Mouse (Mus musculus): ENCODE measurements at regions not wholly inside any gene's neighbourhood (a gene's known extent, or its start where the extent isn't known, plus 50 kb on each side); places are given as distances from the start of the nearest gene placed in this dataset.

- no peak overlapping the region for H3K27ac ChIP-seq (ENCODE audit: insufficient read depth, low read depth, low read length, poor library complexity, severe bottlenecking)
- no peaks in the 10 kb centered on the region; a peak in 1 of 4 replicates for H3K4me1 ChIP-seq (ENCODE audit: control insufficient read depth in 2 of 2, insufficient read depth in 2 of 2, low read length in 2 of 2, poor library complexity in 1 of 2)
- H3K9ac ChIP-seq (ENCODE audit: insufficient read depth, low read depth, low read length, poor library complexity, severe bottlenecking): no peak overlapping the region
- H3K4me3 ChIP-seq (ENCODE audit: insufficient read depth in 1 of 2, low read depth in 1 of 2, low read length in 2 of 2, poor library complexity in 1 of 2, severe bottlenecking in 1 of 2): no peak overlapping the region
- no peaks in the 10 kb centered on the region for H3K9me3 ChIP-seq (ENCODE audit: control insufficient read depth, insufficient read depth, low read depth, low read length)
- DNase-seq (ENCODE audit: low read depth, low spot score): no peak
- in situ Hi-C loops (cut with MboI; ENCODE audit: low sequenced_read_pairs in 2 of 2, unreplicated experiment in 2 of 2): no loop called here
- TF ChIP-seq CHD2 (IDR thresholded peaks at IDR 0.05; ENCODE audit: low read depth, low read length): no peak
- no peak for TF ChIP-seq MAFK (IDR thresholded peaks at IDR 0.05; ENCODE audit: insufficient read depth, low read depth, low read length)
- TF ChIP-seq HCFC1 (IDR thresholded peaks at IDR 0.05; ENCODE audit: borderline replicate concordance, insufficient read depth, low read length): no peak
- no peak for TF ChIP-seq ZC3H11A (IDR thresholded peaks at IDR 0.05; ENCODE audit: borderline replicate concordance, low read depth, low read length)
- no peak for TF ChIP-seq ZNF384 (IDR thresholded peaks at IDR 0.05; ENCODE audit: low read depth, low read length)
- H3K36me3 ChIP-seq (ENCODE audit: control insufficient read depth, insufficient read depth, low read length, poor library complexity, severe bottlenecking): no peaks in the 10 kb centered on the region
These were observed 189.3 kb downstream of the Utp18 start for GRCm38 (mm10) chr11:93696096-93696890.

- no peak for DNase-seq (ENCODE audit: low read depth, low spot score)
- no peak overlapping the region for H3K27ac ChIP-seq (ENCODE audit: insufficient read depth, low read depth, low read length, poor library complexity, severe bottlenecking)
- TF ChIP-seq ZNF384 (IDR thresholded peaks at IDR 0.05; ENCODE audit: low read depth, low read length): no peak
- no peak for TF ChIP-seq ZC3H11A (IDR thresholded peaks at IDR 0.05; ENCODE audit: borderline replicate concordance, low read depth, low read length)
- no peak for TF ChIP-seq CHD2 (IDR thresholded peaks at IDR 0.05; ENCODE audit: low read depth, low read length)
- TF ChIP-seq HCFC1 (IDR thresholded peaks at IDR 0.05; ENCODE audit: borderline replicate concordance, insufficient read depth, low read length): no peak
- TF ChIP-seq MAFK (IDR thresholded peaks at IDR 0.05; ENCODE audit: insufficient read depth, low read depth, low read length): no peak
- no peaks in the 10 kb centered on the region for H3K9me3 ChIP-seq (ENCODE audit: control insufficient read depth, insufficient read depth, low read depth, low read length)
- no peaks in the 10 kb centered on the region for H3K4me1 ChIP-seq (ENCODE audit: control insufficient read depth in 2 of 2, insufficient read depth in 2 of 2, low read length in 2 of 2, poor library complexity in 1 of 2)
- no peak overlapping the region for H3K4me3 ChIP-seq (ENCODE audit: insufficient read depth in 1 of 2, low read depth in 1 of 2, low read length in 2 of 2, poor library complexity in 1 of 2, severe bottlenecking in 1 of 2)
- in situ Hi-C loops (cut with MboI; ENCODE audit: low sequenced_read_pairs in 2 of 2, unreplicated experiment in 2 of 2): no loop called here
- no peaks in the 10 kb centered on the region for H3K36me3 ChIP-seq (ENCODE audit: control insufficient read depth, insufficient read depth, low read length, poor library complexity, severe bottlenecking)
- no peak overlapping the region for H3K9ac ChIP-seq (ENCODE audit: insufficient read depth, low read depth, low read length, poor library complexity, severe bottlenecking)
These were observed 201.9 kb downstream of the Utp18 start for GRCm38 (mm10) chr11:93683691-93684090.

GRCm38 (mm10) chr11:93676299-93676698 is 209.3 kb downstream of the Utp18 start:
- Histone ChIP-seq H3K4me3 (ENCODE audit: insufficient read depth in 1 of 2, low read depth in 1 of 2, low read length in 2 of 2, poor library complexity in 1 of 2, severe bottlenecking in 1 of 2) (no peak overlapping the region), H3K36me3 (ENCODE audit: control insufficient read depth, insufficient read depth, low read length, poor library complexity, severe bottlenecking) (no peaks in the 10 kb centered on the region), H3K9ac (ENCODE audit: insufficient read depth, low read depth, low read length, poor library complexity, severe bottlenecking) (no peak overlapping the region), H3K4me1 (ENCODE audit: control insufficient read depth in 2 of 2, insufficient read depth in 2 of 2, low read length in 2 of 2, poor library complexity in 1 of 2) (no peaks in the 10 kb centered on the region), H3K27ac (ENCODE audit: insufficient read depth, low read depth, low read length, poor library complexity, severe bottlenecking) (no peak overlapping the region), H3K9me3 (ENCODE audit: control insufficient read depth, insufficient read depth, low read depth, low read length) (no peaks in the 10 kb centered on the region)
- in situ Hi-C loops (cut with MboI; ENCODE audit: low sequenced_read_pairs in 2 of 2, unreplicated experiment in 2 of 2): no loop called here
- DNase-seq (ENCODE audit: low read depth, low spot score): no peak
- TF ChIP-seq HCFC1 (IDR thresholded peaks at IDR 0.05; ENCODE audit: borderline replicate concordance, insufficient read depth, low read length) (no peak), CHD2 (IDR thresholded peaks at IDR 0.05; ENCODE audit: low read depth, low read length) (no peak)

GRCm38 (mm10) chr11:93672025-93672424 is 213.5 kb downstream of the Utp18 start:
- in situ Hi-C loops (cut with MboI; ENCODE audit: low sequenced_read_pairs in 2 of 2, unreplicated experiment in 2 of 2): no loop called here
- Histone ChIP-seq H3K36me3 (ENCODE audit: control insufficient read depth, insufficient read depth, low read length, poor library complexity, severe bottlenecking) (no peaks in the 10 kb centered on the region), H3K4me1 (ENCODE audit: control insufficient read depth in 2 of 2, insufficient read depth in 2 of 2, low read length in 2 of 2, poor library complexity in 1 of 2) (no peaks in the 10 kb centered on the region), H3K4me3 (ENCODE audit: insufficient read depth in 1 of 2, low read depth in 1 of 2, low read length in 2 of 2, poor library complexity in 1 of 2, severe bottlenecking in 1 of 2) (no peak overlapping the region), H3K27ac (ENCODE audit: insufficient read depth, low read depth, low read length, poor library complexity, severe bottlenecking) (no peak overlapping the region), H3K9ac (ENCODE audit: insufficient read depth, low read depth, low read length, poor library complexity, severe bottlenecking) (no peak overlapping the region), H3K9me3 (ENCODE audit: control insufficient read depth, insufficient read depth, low read depth, low read length) (no peaks in the 10 kb centered on the region)
- no peak for TF ChIP-seq ZNF384 (IDR thresholded peaks at IDR 0.05; ENCODE audit: low read depth, low read length)
- DNase-seq (ENCODE audit: low read depth, low spot score): no peak

GRCm38 (mm10) chr11:93661657-93662056 is 223.9 kb downstream of the Utp18 start:
- no peak overlapping the region for H3K27ac ChIP-seq (ENCODE audit: insufficient read depth, low read depth, low read length, poor library complexity, severe bottlenecking)
- no peaks in the 10 kb centered on the region for H3K4me1 ChIP-seq (ENCODE audit: control insufficient read depth in 2 of 2, insufficient read depth in 2 of 2, low read length in 2 of 2, poor library complexity in 1 of 2)
- in situ Hi-C loops (cut with MboI; ENCODE audit: low sequenced_read_pairs in 2 of 2, unreplicated experiment in 2 of 2): no loop called here
- no peak overlapping the region for H3K9ac ChIP-seq (ENCODE audit: insufficient read depth, low read depth, low read length, poor library complexity, severe bottlenecking)
- DNase-seq (ENCODE audit: low read depth, low spot score): no peak
- TF ChIP-seq CHD2 (IDR thresholded peaks at IDR 0.05; ENCODE audit: low read depth, low read length): no peak
- no peak for TF ChIP-seq ZC3H11A (IDR thresholded peaks at IDR 0.05; ENCODE audit: borderline replicate concordance, low read depth, low read length)
- no peak for TF ChIP-seq ZNF384 (IDR thresholded peaks at IDR 0.05; ENCODE audit: low read depth, low read length)
- no peak for TF ChIP-seq MAFK (IDR thresholded peaks at IDR 0.05; ENCODE audit: insufficient read depth, low read depth, low read length)
- TF ChIP-seq HCFC1 (IDR thresholded peaks at IDR 0.05; ENCODE audit: borderline replicate concordance, insufficient read depth, low read length): no peak
- H3K9me3 ChIP-seq (ENCODE audit: control insufficient read depth, insufficient read depth, low read depth, low read length): no peaks in the 10 kb centered on the region
- no peaks in the 10 kb centered on the region for H3K36me3 ChIP-seq (ENCODE audit: control insufficient read depth, insufficient read depth, low read length, poor library complexity, severe bottlenecking)
- H3K4me3 ChIP-seq (ENCODE audit: insufficient read depth in 1 of 2, low read depth in 1 of 2, low read length in 2 of 2, poor library complexity in 1 of 2, severe bottlenecking in 1 of 2): no peak overlapping the region

Measured in ES-E14 (cell line).